Mouse (Mus musculus) yolk sac, embryonic 10.5 days (tissue): ENCODE measurements at regions not wholly inside any gene's neighbourhood (a gene's known extent, or its start where the extent isn't known, plus 50 kb on each side); places are given as distances from the start of the nearest gene placed in this dataset.

ENCODE experiments used
- DNase-seq: peaks from one replicate; pipeline ENCODE4 v3.0.0-alpha.2; 2017; ENCODE audit warnings: low spot score

GRCm38 (mm10) chr15:52570256-52570655 lies 1314.5 kb upstream of the Gm7489 start:
- no peak for DNase-seq

DNA sequence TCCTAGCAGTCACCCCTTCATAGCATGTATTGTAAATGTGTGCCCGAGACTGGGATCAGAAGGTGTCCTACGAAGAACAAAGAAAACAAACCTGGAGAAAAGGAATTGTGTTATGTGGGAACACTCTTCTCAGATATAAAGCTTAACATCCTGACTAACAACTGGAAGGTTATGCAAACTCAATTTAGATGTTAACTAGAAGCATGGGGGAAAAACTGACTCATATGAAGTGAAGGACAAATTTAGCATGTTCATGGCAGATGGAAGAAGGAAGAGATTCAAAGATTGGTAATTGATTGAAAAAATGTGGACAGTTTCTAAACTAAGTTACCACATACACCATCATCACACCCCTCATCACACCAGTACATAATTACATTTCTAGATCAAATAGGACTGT lies 1307.1 kb upstream of the Gm7489 start:
- DNase-seq = no peak

- DNase-seq = no peak
Observed at GRCm38 (mm10) chr15:52589391-52589790, 1295.3 kb upstream of the Gm7489 start.

GRCm38 (mm10) chr15:52599511-52599910 lies 1285.2 kb upstream of the Gm7489 start:
- no peak for DNase-seq

- DNase-seq = no peak
Observed at GRCm38 (mm10) chr15:52599957-52600356, 1284.7 kb upstream of the Gm7489 start.

DNA sequence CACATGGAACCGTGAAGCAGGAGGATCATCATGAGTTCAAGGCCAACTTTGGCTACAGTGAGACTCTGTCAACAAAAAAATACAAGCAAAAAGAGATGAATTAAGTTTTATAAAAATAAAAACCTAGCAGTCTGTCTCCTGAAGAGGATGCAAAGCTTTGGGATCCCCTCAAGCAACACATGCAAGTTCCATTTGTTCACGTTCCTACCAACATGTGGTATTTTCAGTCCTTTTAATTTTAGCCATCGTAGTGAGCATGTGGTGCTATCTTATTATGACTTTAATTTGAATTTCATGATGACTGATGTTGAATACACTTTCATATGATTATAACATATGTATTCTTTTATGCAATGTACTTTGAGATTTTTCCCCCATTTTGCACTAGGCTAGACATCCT lies 1244.9 kb upstream of the Gm7489 start:
- DNase-seq = no peak

DNA sequence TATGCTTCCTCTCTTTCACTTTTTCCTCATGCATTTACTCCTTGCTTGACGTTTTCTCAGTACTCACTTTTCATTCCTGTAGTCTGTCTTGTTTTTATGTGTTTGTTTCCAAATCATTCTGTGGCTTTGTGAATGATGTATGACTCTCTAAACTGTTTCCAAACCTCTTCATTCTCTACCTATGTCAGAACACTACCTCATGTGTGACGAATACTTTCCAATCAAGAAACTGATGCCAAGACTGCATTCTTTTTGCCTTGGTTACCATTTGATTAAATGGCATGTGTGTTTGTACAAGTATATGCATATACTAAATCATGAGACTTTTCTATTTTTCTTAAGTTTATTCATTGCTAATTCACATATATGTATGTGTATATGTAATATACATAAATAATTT lies 1238.7 kb upstream of the Gm7489 start:
- DNase-seq = no peak

GRCm38 (mm10) chr15:52657916-52658315 lies 1226.8 kb upstream of the Gm7489 start:
- no peak for DNase-seq
